Mouse (Mus musculus) left cerebral cortex, adult 11 months (tissue): ENCODE data around the gene Wars2.

Experiments
- DNase-seq: peaks from one replicate; pipeline ENCODE4 v3.0.0; 2022; ENCODE audit warnings: low spot score

Gene Wars2

GRCm38 (mm10) chr3:99266752-99267303, 126.0 kb downstream of the Wars2 start:
- DNase-seq = no peak

- DNase-seq = no peak
Observed at GRCm38 (mm10) chr3:99277973-99278580, 137.2 kb downstream of the Wars2 start.

GRCm38 (mm10) chr3:99279718-99280117, 138.8 kb downstream of the Wars2 start:
- no peak for DNase-seq

- no peak for DNase-seq
Observed at GRCm38 (mm10) chr3:99281453-99281852, 140.6 kb downstream of the Wars2 start.

- DNase-seq = no peak
Observed at GRCm38 (mm10) chr3:99288302-99288701, 147.4 kb downstream of the Wars2 start.
